Mouse (Mus musculus): ENCODE results near the gene Atp6v0a1. TPM values are rescaled to one million over a fixed set of nuclear protein-coding genes. Genes with fewer than 3 reads are reported as not detected.

The Atp6v0a1 gene
- polyA plus RNA-seq, 2 experiments: 32.7 to 60.9 TPM

GRCm38 (mm10) chr11:101062971-101063675 is 53.9 kb downstream of the Atp6v0a1 start:
- Histone ChIP-seq H3K36me3 (ENCODE audit: control insufficient read depth, insufficient read depth, low read length) (peaks cover 19% of the 10 kb centered on the region; the same call in 1 of the 2 replicates), H3K9ac (ENCODE audit: low read depth, low read length, severe bottlenecking) (no peak overlapping the region), H3K9me3 (ENCODE audit: control insufficient read depth, low read length) (no peaks in the 10 kb centered on the region), H3K27ac (replicated peaks; ENCODE audit: low read depth, low read length) (peak overlapping the region; percentile 81), H3K27me3 (ENCODE audit: control insufficient read depth, insufficient read depth, low read length) (no peaks in the 10 kb centered on the region), H3K4me3 (replicated peaks; ENCODE audit: low read length) (no peak overlapping the region), H3K4me1 (ENCODE audit: control insufficient read depth, insufficient read depth, low read length) (peaks cover 19% of the 10 kb centered on the region), H3K4me2 (replicated peaks; ENCODE audit: low read depth, low read length, severe bottlenecking) (no peak overlapping the region)
- no peak for TF ChIP-seq POLR2A (IDR thresholded peaks at IDR 0.05; ENCODE audit: borderline replicate concordance, extremely low read depth, insufficient read depth, insufficient read length)
- DNase-seq (ENCODE audit: low spot score) (no peak), ATAC-seq (ENCODE audit: low FRiP score, low read depth) (no peak)
- 64% methylated on average over 14 of the region's 14 CpGs for WGBS

GRCm38 (mm10) chr11:101063676-101064327 is 54.5 kb downstream of the Atp6v0a1 start:
- Histone ChIP-seq H3K9me3 (ENCODE audit: control insufficient read depth, low read length) (no peaks in the 10 kb centered on the region), H3K27me3 (ENCODE audit: control insufficient read depth, insufficient read depth, low read length) (no peaks in the 10 kb centered on the region), H3K36me3 (ENCODE audit: control insufficient read depth, insufficient read depth, low read length) (peaks cover 19% of the 10 kb centered on the region; the same call in 1 of the 2 replicates), H3K4me2 (replicated peaks; ENCODE audit: low read depth, low read length, severe bottlenecking) (no peak overlapping the region), H3K27ac (replicated peaks; ENCODE audit: low read depth, low read length) (peak overlapping the region; percentile 81), H3K4me1 (ENCODE audit: control insufficient read depth, insufficient read depth, low read length) (peaks cover 19% of the 10 kb centered on the region), H3K9ac (ENCODE audit: low read depth, low read length, severe bottlenecking) (peak overlapping the region; percentile 32; the same call in 1 of the 2 replicates), H3K4me3 (replicated peaks; ENCODE audit: low read length) (no peak overlapping the region)
- WGBS: 30% methylated on average over 12 of the region's 12 CpGs
- DNase-seq (ENCODE audit: low spot score): peak; percentile 59
- peak; percentile 63 for ATAC-seq (ENCODE audit: low FRiP score, low read depth)
- no peak for TF ChIP-seq POLR2A (IDR thresholded peaks at IDR 0.05; ENCODE audit: borderline replicate concordance, extremely low read depth, insufficient read depth, insufficient read length)

- H3K9ac ChIP-seq (ENCODE audit: low read depth, low read length, severe bottlenecking): no peak overlapping the region
- 73% methylated on average over 4 of the region's 4 CpGs for WGBS
- 0 out of 2 replicates have a peak overlapping the region, but pooled peaks have one; percentile 33 for H3K27ac ChIP-seq (replicated peaks; ENCODE audit: low read depth, low read length)
Measured at GRCm38 (mm10) chr11:101064462-101064861, 55.2 kb downstream of the Atp6v0a1 start.

GRCm38 (mm10) chr11:101065002-101065401 is 55.8 kb downstream of the Atp6v0a1 start:
- peaks cover 25% of the 10 kb centered on the region for H3K4me1 ChIP-seq (ENCODE audit: control insufficient read depth, insufficient read depth, low read length)
- no peak overlapping the region for H3K4me3 ChIP-seq (replicated peaks; ENCODE audit: low read length)
- H3K9ac ChIP-seq (ENCODE audit: low read depth, low read length, severe bottlenecking): no peak overlapping the region
- H3K36me3 ChIP-seq (ENCODE audit: control insufficient read depth, insufficient read depth, low read length): peaks cover 19% of the 10 kb centered on the region; the same call in 1 of the 2 replicates
- H3K27ac ChIP-seq (replicated peaks; ENCODE audit: low read depth, low read length): no peak overlapping the region
- 94% methylated on average over 9 of the region's 9 CpGs for WGBS
- no peak overlapping the region for H3K4me2 ChIP-seq (replicated peaks; ENCODE audit: low read depth, low read length, severe bottlenecking)
- DNase-seq (ENCODE audit: low spot score) (no peak), ATAC-seq (ENCODE audit: low FRiP score, low read depth) (no peak)
- no peak for TF ChIP-seq POLR2A (IDR thresholded peaks at IDR 0.05; ENCODE audit: borderline replicate concordance, extremely low read depth, insufficient read depth, insufficient read length)
- no peaks in the 10 kb centered on the region for H3K9me3 ChIP-seq (ENCODE audit: control insufficient read depth, low read length)
- 0 out of 2 replicates have a peak, but pooled peaks cover 3% of the 10 kb centered on the region for H3K27me3 ChIP-seq (ENCODE audit: control insufficient read depth, insufficient read depth, low read length)

More at GRCm38 (mm10) chr11:101064462-101064861, 55.2 kb downstream of the Atp6v0a1 start:
- H3K9me3 ChIP-seq (ENCODE audit: control insufficient read depth, low read length): no peaks in the 10 kb centered on the region
- H3K4me2 ChIP-seq (replicated peaks; ENCODE audit: low read depth, low read length, severe bottlenecking): no peak overlapping the region
- TF ChIP-seq POLR2A (IDR thresholded peaks at IDR 0.05; ENCODE audit: borderline replicate concordance, extremely low read depth, insufficient read depth, insufficient read length): no peak
- peaks cover 19% of the 10 kb centered on the region; the same call in 1 of the 2 replicates for H3K36me3 ChIP-seq (ENCODE audit: control insufficient read depth, insufficient read depth, low read length)
- ATAC-seq (ENCODE audit: low FRiP score, low read depth) (no peak), DNase-seq (ENCODE audit: low spot score) (no peak)
- 0 out of 2 replicates have a peak, but pooled peaks cover 2% of the 10 kb centered on the region for H3K27me3 ChIP-seq (ENCODE audit: control insufficient read depth, insufficient read depth, low read length)
- no peak overlapping the region for H3K4me3 ChIP-seq (replicated peaks; ENCODE audit: low read length)
- H3K4me1 ChIP-seq (ENCODE audit: control insufficient read depth, insufficient read depth, low read length): peaks cover 22% of the 10 kb centered on the region

Data from limb, embryonic 14.5 days (tissue).